Mouse (Mus musculus) heart, embryonic 12.5 days (tissue): ENCODE results near the gene Esrrb. TPM values are rescaled to one million over a fixed set of nuclear protein-coding genes. Genes with fewer than 3 reads are reported as not detected.
A peak's percentile ranks its signal among the peaks of the same experiment; 100 is the strongest.

Experiments used
- ATAC-seq: fragments of 200-750 bp; cut with Nextera tagmentation; 2 replicates; pipeline ENCODE4 v1.8.0; 2017; ENCODE audit warnings: moderate TSS enrichment, moderate library complexity; ENCODE audit not compliant: insufficient number of reproducible peaks, low FRiP score
- H3K27ac ChIP-seq: fragments of 300-500 bp; sonication (generic); 2 replicates; pipeline ENCODE4 v1.5.1; 2016; ENCODE audit warnings: mild to moderate bottlenecking, moderate library complexity; ENCODE audit not compliant: poor library complexity, severe bottlenecking
- H3K27me3 ChIP-seq: fragments of 300-500 bp; sonication (generic); replicated peaks from 2 replicates; pipeline ENCODE4 v1.6.1; 2016; ENCODE audit warnings: mild to moderate bottlenecking, moderate library complexity
- H3K36me3 ChIP-seq: fragments of 300-500 bp; sonication (generic); 2 replicates; pipeline ENCODE4 v1.6.1; 2016; ENCODE audit warnings: mild to moderate bottlenecking, moderate library complexity
- H3K4me1 ChIP-seq: fragments of 300-500 bp; sonication (generic); replicated peaks from 2 replicates; pipeline ENCODE4 v1.6.1; 2016; ENCODE audit warnings: mild to moderate bottlenecking
- H3K4me2 ChIP-seq: fragments of 300-500 bp; sonication (generic); 2 replicates; pipeline ENCODE4 v1.6.1; 2016; ENCODE audit warnings: mild to moderate bottlenecking, moderate library complexity
- H3K4me3 ChIP-seq: fragments of 300-500 bp; sonication (generic); 2 replicates; pipeline ENCODE4 v1.5.1; 2016; ENCODE audit warnings: mild to moderate bottlenecking
- H3K9ac ChIP-seq: fragments of 300-500 bp; sonication (generic); 2 replicates; pipeline ENCODE4 v1.6.1; 2016; ENCODE audit warnings: mild to moderate bottlenecking, moderate library complexity
- H3K9me3 ChIP-seq: fragments of 300-500 bp; sonication (generic); replicated peaks from 2 replicates; pipeline ENCODE4 v1.6.1; 2016; ENCODE audit warnings: mild to moderate bottlenecking, moderate library complexity
- WGBS: fragments of 180-500 bp; shearing (Covaris S2); methylation state at CpG from one replicate; pipeline ENCODE4 v1.1.7; 2016; 5-methylcytosine and 5-hydroxymethylcytosine counted together
- polyA plus RNA-seq: library from polyadenylated mRNA; unstranded; fragments of >200 nt; fragmentation: Nextera tagmentation; extraction: Ambion mirVana; gene quantifications from 2 replicates; pipeline ENCODE4 v1.2.1, GENCODE M21; 2016

Gene Esrrb
- polyA plus RNA-seq, 1 experiment from 2014 or later: 3.5 TPM

DNA sequence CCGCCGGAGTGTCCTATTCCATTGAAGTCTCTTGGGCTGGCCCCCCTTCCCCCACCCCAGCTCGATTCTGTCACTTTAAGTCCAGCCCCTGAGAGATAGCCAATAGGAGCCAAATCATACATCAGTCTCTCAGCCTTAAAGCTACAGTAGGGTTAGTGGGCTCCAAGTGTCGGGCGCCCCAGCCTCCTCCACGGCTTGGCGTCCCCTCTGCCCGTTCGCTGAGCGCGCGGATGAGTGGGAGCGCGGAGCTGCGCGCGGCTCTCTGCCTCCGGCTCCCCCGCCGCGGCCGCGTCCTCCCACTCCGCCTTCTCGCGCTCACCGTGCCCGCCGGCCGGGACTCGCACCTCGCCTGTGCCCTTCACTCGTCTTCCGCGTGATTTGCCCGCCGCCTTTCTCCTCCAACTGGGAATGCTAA lies 60.6 kb downstream of the Esrrb start:
- Histone ChIP-seq H3K27me3 (peaks cover 78% of the 10 kb centered on the region), H3K9ac (peak overlapping the region; percentile 67), H3K4me3 (peak overlapping the region; percentile 77), H3K4me2 (peak overlapping the region; percentile 94), H3K36me3 (no peaks in the 10 kb centered on the region), H3K4me1 (peaks cover 20% of the 10 kb centered on the region), H3K27ac (no peak overlapping the region), H3K9me3 (no peaks in the 10 kb centered on the region)
- WGBS: under 1% methylated on average over 37 of the region's 37 CpGs
- peak; percentile 77 for ATAC-seq

DNA sequence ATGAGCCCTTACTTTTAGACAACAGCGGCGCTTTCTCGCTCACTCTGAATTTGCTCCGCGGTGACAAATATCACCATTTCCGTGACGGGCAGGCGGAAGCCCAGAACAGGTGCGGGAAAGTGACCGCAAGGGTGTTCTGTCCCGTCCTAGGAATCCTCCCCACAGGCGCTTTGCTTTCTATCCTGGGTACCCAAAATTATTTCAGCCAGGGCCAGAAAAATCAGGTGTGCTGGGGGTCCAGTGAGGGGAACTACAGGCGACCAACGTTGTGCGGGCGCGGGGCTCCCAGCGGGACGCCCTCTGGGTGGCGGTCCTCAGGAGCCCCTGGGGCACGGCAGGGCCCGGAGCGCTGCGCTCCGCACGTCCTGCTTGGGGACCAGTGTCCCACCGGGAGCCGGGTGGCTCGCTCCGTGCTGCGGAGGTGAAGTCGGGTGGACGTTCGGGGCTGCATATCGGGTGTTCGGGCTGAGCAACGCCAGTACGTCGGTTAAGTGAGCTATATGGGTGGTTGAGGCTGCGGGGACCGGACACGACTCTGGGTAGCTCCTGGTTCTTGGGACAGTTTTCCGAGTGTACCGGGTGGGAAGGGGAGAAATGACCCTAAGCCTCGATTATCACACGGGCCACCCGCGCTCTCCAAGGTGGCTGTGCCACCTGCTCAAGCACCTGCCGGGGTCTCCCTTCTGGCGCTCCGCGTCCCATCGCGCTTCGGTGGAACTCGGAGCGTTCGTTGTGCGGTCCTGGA lies 61.4 kb downstream of the Esrrb start:
- Histone ChIP-seq H3K9ac (peak overlapping the region; percentile 67), H3K27me3 (peaks cover 79% of the 10 kb centered on the region), H3K9me3 (no peaks in the 10 kb centered on the region), H3K4me2 (peak overlapping the region; percentile 94), H3K4me3 (peak overlapping the region; percentile 77), H3K27ac (no peak overlapping the region), H3K36me3 (no peaks in the 10 kb centered on the region), H3K4me1 (peaks cover 23% of the 10 kb centered on the region)
- ATAC-seq: no peak
- 3% methylated on average over 59 of the region's 59 CpGs for WGBS

DNA sequence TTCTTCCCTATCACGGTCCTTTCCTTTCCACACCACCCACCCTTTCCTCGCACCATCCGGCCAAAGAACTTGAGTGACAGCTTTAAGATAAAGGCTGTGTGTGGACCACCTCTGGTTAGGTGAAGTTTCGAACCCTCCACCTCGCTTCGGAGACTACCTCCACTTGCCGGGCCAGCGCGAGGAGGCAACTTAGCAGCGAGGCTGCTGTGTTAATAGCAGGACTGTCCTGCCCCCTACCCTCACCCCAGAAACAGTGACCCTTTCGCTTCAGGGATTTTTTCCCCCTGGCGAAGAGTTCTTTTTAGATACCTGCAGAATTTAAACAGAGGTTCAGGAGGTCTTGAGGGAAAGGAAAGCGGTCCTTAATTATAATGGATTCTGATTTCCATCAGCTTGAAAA lies 62.2 kb downstream of the Esrrb start:
- Histone ChIP-seq H3K4me2 (peak overlapping the region; percentile 94), H3K4me3 (peak overlapping the region; percentile 77), H3K27ac (no peak overlapping the region), H3K27me3 (peaks cover 73% of the 10 kb centered on the region), H3K9me3 (no peaks in the 10 kb centered on the region), H3K9ac (no peak overlapping the region), H3K4me1 (peaks cover 27% of the 10 kb centered on the region), H3K36me3 (no peaks in the 10 kb centered on the region)
- no peak for ATAC-seq
- WGBS: 6% methylated on average over 13 of the region's 13 CpGs

DNA sequence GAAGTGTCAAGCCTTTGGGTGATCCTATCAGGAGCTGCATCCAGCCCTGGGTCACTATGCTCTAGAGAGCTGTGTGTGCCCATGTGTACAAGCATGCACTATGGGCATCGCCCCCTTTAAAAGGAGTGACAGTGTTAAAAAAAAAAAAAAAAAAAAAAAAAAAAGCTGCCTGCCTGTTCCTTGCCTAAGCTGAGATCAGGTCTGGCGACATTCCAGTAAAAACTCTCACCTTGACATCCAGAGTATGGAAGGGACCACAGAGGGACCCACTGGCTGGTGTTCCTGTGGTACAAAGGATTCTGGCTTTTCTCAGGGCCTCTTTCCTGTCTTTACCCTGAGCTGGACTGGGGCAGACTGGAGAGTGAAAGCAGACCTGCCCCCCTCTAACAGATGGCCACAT lies 66.7 kb downstream of the Esrrb start:
- peaks cover 36% of the 10 kb centered on the region for H3K27me3 ChIP-seq
- no peak overlapping the region for H3K4me2 ChIP-seq
- H3K4me3 ChIP-seq: no peak overlapping the region
- H3K27ac ChIP-seq: no peak overlapping the region
- WGBS: 32% methylated on average over 2 of the region's 2 CpGs
- H3K9ac ChIP-seq: no peak overlapping the region
- peaks cover 13% of the 10 kb centered on the region for H3K4me1 ChIP-seq
- H3K9me3 ChIP-seq: no peaks in the 10 kb centered on the region
- H3K36me3 ChIP-seq: no peaks in the 10 kb centered on the region
- ATAC-seq: no peak; the same call in 1 of the 2 replicates

DNA sequence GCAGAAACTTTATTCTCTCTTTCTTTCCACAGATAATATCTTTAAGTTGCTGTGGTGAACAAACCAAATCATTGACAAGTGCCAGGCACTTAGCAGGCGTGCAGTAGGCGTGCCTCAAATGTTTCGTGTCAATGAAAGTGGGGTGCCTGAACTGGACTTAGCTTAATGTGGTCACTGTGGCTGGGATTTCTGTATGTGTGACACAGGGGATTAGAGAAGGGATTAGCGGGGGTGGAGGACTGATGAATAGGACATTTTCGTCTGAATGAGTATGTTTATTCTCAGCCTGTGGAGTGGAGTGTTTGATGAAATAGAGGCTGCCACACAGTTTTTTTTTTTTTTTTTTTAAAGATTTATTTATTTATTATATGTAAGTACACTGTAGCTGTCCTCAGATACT lies 70.8 kb downstream of the Esrrb start:
- Histone ChIP-seq H3K4me3 (no peak overlapping the region), H3K27ac (no peak overlapping the region), H3K9ac (no peak overlapping the region), H3K27me3 (0 out of 2 replicates have a peak, but pooled peaks cover 4% of the 10 kb centered on the region), H3K4me2 (no peak overlapping the region), H3K9me3 (no peaks in the 10 kb centered on the region), H3K4me1 (peaks cover 15% of the 10 kb centered on the region), H3K36me3 (no peaks in the 10 kb centered on the region)
- WGBS: 74% methylated on average over 5 of the region's 5 CpGs
- no peak for ATAC-seq

DNA sequence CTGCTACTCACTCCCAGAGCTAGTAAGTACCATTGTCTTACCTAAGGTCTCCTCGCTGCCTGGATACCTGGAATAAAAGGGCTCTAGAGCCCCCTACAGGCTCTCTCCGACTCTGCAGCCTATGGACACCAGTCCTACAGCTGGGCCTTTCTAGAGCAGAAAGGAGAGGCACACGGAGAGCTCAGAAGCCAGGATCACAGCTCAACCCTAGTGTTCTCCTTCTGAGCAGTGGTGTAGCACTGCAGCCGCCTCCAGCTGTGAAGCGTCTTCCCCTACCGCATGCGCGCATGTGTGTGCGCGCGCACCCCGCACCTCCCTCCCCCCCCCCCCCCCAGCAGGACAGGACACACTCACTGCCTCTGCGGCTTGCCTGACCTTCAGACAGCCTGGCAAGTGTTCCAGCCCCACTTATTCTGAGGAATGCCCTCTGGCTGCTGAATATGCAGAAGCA lies 72.5 kb downstream of the Esrrb start:
- 2% methylated on average over 11 of the region's 13 CpGs for WGBS
- H3K4me2 ChIP-seq: peak overlapping the region; percentile 70
- peak overlapping the region; percentile 43; the same call in 1 of the 2 replicates for H3K9ac ChIP-seq
- peaks cover 7% of the 10 kb centered on the region for H3K4me1 ChIP-seq
- H3K27ac ChIP-seq: 0 out of 2 replicates have a peak overlapping the region, but pooled peaks have one; percentile 19
- H3K27me3 ChIP-seq: 0 out of 2 replicates have a peak, but pooled peaks cover 4% of the 10 kb centered on the region
- ATAC-seq: peak; percentile 74; the same call in 1 of the 2 replicates
- no peaks in the 10 kb centered on the region for H3K36me3 ChIP-seq
- peak overlapping the region; percentile 39 for H3K4me3 ChIP-seq
- no peaks in the 10 kb centered on the region for H3K9me3 ChIP-seq

DNA sequence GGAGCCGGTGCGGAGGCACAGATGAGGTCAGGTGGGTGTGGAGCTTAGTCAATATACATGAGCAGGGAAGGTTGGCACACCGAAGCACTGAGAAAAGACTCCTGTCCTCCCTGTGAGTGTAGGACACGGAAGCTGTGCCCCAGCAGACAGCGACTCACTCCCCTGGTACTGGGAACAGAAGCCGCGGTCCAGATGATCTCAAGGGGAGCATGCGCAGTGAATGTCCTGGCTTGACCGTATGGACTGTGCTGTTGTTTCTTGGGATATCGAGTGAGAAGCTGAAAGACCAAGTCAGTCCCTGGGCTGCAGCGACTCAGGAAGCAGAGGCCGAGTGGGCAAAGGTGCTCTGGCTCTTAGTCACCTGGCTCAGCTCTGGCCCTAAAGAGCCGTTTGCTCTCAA lies 74.7 kb downstream of the Esrrb start:
- Histone ChIP-seq H3K4me3 (no peak overlapping the region), H3K27me3 (no peaks in the 10 kb centered on the region), H3K36me3 (no peaks in the 10 kb centered on the region), H3K4me1 (peaks cover 7% of the 10 kb centered on the region), H3K4me2 (no peak overlapping the region), H3K9ac (no peak overlapping the region), H3K9me3 (no peaks in the 10 kb centered on the region), H3K27ac (no peak overlapping the region)
- ATAC-seq: no peak
- 83% methylated on average over 13 of the region's 13 CpGs for WGBS

DNA sequence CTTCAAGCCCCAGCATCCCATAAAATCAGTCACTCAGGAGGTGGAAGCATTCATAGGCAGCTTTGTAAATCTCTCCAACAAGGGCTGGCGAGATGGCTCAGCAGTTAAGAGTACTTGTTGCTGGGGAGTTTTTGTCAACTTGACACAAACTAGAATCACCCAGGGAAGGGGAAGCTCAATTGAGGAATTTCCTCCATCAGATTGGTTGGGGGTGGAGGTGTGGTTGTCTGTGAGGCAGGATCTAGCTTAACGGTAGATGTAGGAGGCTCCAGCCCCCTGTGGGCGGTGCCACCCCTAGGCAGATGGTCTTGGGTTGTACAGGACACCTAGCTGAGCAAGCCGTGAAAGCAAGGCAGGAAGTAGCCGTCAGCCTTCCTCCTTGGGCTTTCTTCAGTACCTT lies 89.9 kb downstream of the Esrrb start:
- H3K27me3 ChIP-seq: no peaks in the 10 kb centered on the region
- no peaks in the 10 kb centered on the region for H3K9me3 ChIP-seq
- H3K36me3 ChIP-seq: no peaks in the 10 kb centered on the region
- no peak overlapping the region for H3K4me3 ChIP-seq
- H3K9ac ChIP-seq: no peak overlapping the region
- 75% methylated on average over 5 of the region's 5 CpGs for WGBS
- no peak overlapping the region for H3K27ac ChIP-seq
- peaks cover 12% of the 10 kb centered on the region for H3K4me1 ChIP-seq
- ATAC-seq: no peak
- no peak overlapping the region for H3K4me2 ChIP-seq

DNA sequence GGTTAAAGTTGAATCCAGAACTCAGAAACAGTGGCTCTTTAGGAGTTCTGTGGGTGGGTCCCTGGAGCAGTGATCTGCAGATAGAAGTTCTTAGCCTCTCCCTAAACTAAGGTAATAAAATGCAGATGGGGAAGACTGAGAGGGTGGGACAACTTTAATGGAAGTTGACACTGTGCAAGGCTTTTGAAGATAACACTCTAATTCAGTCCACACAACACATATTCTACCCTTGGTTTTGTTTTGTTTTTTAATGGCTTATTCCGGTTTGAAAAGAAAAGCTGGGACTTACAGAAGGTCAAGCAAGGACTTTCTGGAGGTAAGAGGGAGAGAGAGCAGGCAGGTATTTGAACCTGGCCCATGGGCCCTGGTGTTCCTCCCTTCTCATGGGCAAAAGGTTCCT lies 94.1 kb downstream of the Esrrb start:
- H3K4me1 ChIP-seq: no peaks in the 10 kb centered on the region
- no peak overlapping the region for H3K4me2 ChIP-seq
- H3K27ac ChIP-seq: no peak overlapping the region
- H3K36me3 ChIP-seq: no peaks in the 10 kb centered on the region
- H3K27me3 ChIP-seq: no peaks in the 10 kb centered on the region
- peaks cover 8% of the 10 kb centered on the region; the same call in 1 of the 2 replicates for H3K9me3 ChIP-seq
- 64% methylated on average over 1 of the region's 1 CpGs for WGBS
- no peak for ATAC-seq
- no peak overlapping the region for H3K4me3 ChIP-seq
- H3K9ac ChIP-seq: no peak overlapping the region

DNA sequence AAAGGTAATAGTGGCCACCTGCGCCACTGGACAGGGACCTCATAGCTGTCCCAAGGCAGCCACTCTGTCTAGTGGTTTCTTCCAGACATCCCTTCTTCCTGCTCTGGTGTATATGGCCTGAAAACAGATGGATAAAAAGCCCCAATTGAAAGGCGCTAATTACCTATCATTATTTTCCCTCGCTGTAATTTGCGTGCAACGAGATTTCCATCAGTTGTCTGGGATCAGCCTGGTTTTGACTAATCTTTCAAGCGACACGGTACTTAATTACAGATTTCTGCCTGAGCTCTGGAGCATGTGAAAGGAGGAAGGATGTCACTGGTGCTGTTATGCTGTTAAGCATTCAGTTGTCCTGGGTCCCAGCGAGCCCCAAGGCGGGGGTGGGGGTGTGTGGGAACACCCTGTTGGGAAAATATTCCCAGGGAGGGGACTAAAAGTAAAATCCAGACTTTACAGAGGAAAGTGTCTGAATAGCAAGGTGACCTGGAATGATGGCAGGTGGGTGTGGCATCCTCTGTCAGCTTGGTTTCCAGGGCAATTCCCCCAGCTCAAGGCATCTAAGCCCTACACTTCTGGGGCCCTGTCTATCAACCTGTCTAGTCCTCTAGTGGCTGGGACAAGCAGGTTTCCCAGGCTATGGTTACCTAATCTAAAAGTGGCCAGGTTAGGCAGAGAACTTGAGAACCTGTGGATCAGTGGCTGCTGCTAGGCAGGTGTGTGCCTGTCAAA lies 102.0 kb downstream of the Esrrb start:
- no peaks in the 10 kb centered on the region for H3K36me3 ChIP-seq
- H3K27me3 ChIP-seq: no peaks in the 10 kb centered on the region
- ATAC-seq: no peak
- WGBS: 75% methylated on average over 9 of the region's 9 CpGs
- H3K4me3 ChIP-seq: no peak overlapping the region
- H3K27ac ChIP-seq: no peak overlapping the region
- H3K4me1 ChIP-seq: peaks cover 5% of the 10 kb centered on the region; the same call in 1 of the 2 replicates
- no peak overlapping the region for H3K4me2 ChIP-seq
- H3K9ac ChIP-seq: no peak overlapping the region
- H3K9me3 ChIP-seq: 0 out of 2 replicates have a peak, but pooled peaks cover 12% of the 10 kb centered on the region

DNA sequence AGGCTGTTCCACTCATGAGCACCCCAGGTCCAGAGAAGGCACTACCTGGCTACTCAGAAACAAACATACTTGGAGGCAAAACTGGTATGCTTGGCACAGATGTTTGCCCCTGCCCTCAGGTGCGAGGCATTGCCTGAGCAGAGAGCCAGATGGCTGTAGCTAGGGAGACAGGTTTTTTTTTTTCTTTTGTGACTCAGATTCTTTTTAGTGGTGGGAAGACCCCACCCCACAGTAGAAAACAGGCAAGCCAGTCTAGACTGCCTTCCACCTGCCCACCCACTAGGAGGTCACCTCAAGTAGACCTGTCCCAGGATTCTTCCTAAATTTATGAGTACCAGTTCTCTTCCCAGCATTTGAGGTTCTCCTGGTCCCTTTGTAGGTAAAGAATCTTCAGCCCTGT lies 103.5 kb downstream of the Esrrb start:
- no peak overlapping the region for H3K4me3 ChIP-seq
- 0 out of 2 replicates have a peak, but pooled peaks cover 10% of the 10 kb centered on the region for H3K9me3 ChIP-seq
- no peaks in the 10 kb centered on the region for H3K36me3 ChIP-seq
- no peak for ATAC-seq
- no peaks in the 10 kb centered on the region for H3K27me3 ChIP-seq
- 93% methylated on average over 1 of the region's 1 CpGs for WGBS
- no peak overlapping the region for H3K9ac ChIP-seq
- no peak overlapping the region for H3K4me2 ChIP-seq
- H3K4me1 ChIP-seq: peaks cover 5% of the 10 kb centered on the region; the same call in 1 of the 2 replicates
- H3K27ac ChIP-seq: no peak overlapping the region
